Mouse (Mus musculus): ENCODE results near the gene Agtr1a.
A peak's percentile ranks its signal among the peaks of the same experiment; 100 is the strongest.

Gene Agtr1a

GRCm38 (mm10) chr13:30336148-30336801 lies at the start of gene Agtr1a:
Gene Agtr1a, plus strand, starts transcription at chr13:30336441.
- DNase-seq (ENCODE audit: low spot score in 2 of 2): peak; percentile 18 to 27

- DNase-seq (ENCODE audit: low spot score in 2 of 2): no peak
Measured at GRCm38 (mm10) chr13:30310221-30310620, 26.0 kb upstream of the Agtr1a start.

- no peak for DNase-seq (ENCODE audit: low spot score in 2 of 2)
Measured at GRCm38 (mm10) chr13:30324669-30325346, 11.4 kb upstream of the Agtr1a start.

GRCm38 (mm10) chr13:30331061-30331460 lies 5.2 kb upstream of the Agtr1a start:
- DNase-seq (ENCODE audit: low spot score in 2 of 2): no peak

GRCm38 (mm10) chr13:30331851-30332250 lies 4.4 kb upstream of the Agtr1a start:
- no peak for DNase-seq (ENCODE audit: low spot score in 2 of 2)

- DNase-seq (ENCODE audit: low spot score in 2 of 2): no peak
Measured at GRCm38 (mm10) chr13:30332581-30332980, 3.7 kb upstream of the Agtr1a start.

- DNase-seq (ENCODE audit: low spot score in 2 of 2): no peak
Measured at GRCm38 (mm10) chr13:30334667-30335066, 1.6 kb upstream of the Agtr1a start.

- DNase-seq (ENCODE audit: low spot score in 2 of 2): no peak
Measured at GRCm38 (mm10) chr13:30336913-30337312, 672 bp downstream of the Agtr1a start.

GRCm38 (mm10) chr13:30337646-30338045 lies 1.4 kb downstream of the Agtr1a start:
- DNase-seq (ENCODE audit: low spot score in 2 of 2): no peak

GRCm38 (mm10) chr13:30338576-30338975 lies 2.3 kb downstream of the Agtr1a start:
- DNase-seq (ENCODE audit: low spot score in 2 of 2): no peak

GRCm38 (mm10) chr13:30339927-30340326 lies 3.7 kb downstream of the Agtr1a start:
- DNase-seq (ENCODE audit: low spot score in 2 of 2): no peak

- no peak for DNase-seq (ENCODE audit: low spot score in 2 of 2)
Measured at GRCm38 (mm10) chr13:30341987-30342898, 6.0 kb downstream of the Agtr1a start.

- no peak for DNase-seq (ENCODE audit: low spot score in 2 of 2)
Measured at GRCm38 (mm10) chr13:30345427-30345913, 9.2 kb downstream of the Agtr1a start.

- DNase-seq (ENCODE audit: low spot score in 2 of 2): no peak
Measured at GRCm38 (mm10) chr13:30346881-30347280, 10.6 kb downstream of the Agtr1a start.

GRCm38 (mm10) chr13:30348306-30348705 lies 12.1 kb downstream of the Agtr1a start:
- no peak for DNase-seq (ENCODE audit: low spot score in 2 of 2)

GRCm38 (mm10) chr13:30351966-30352365 lies 15.7 kb downstream of the Agtr1a start:
- no peak for DNase-seq (ENCODE audit: low spot score in 2 of 2)

GRCm38 (mm10) chr13:30354991-30355580 lies 18.8 kb downstream of the Agtr1a start:
- DNase-seq (ENCODE audit: low spot score in 2 of 2): no peak

- no peak for DNase-seq (ENCODE audit: low spot score in 2 of 2)
Measured at GRCm38 (mm10) chr13:30355979-30356378, 19.7 kb downstream of the Agtr1a start.

- DNase-seq (ENCODE audit: low spot score in 2 of 2): no peak
Measured at GRCm38 (mm10) chr13:30358456-30359168, 22.4 kb downstream of the Agtr1a start.

- no peak for DNase-seq (ENCODE audit: low spot score in 2 of 2)
Measured at GRCm38 (mm10) chr13:30359886-30360285, 23.6 kb downstream of the Agtr1a start.

- DNase-seq (ENCODE audit: low spot score in 2 of 2): no peak
Measured at GRCm38 (mm10) chr13:30361002-30361401, 24.8 kb downstream of the Agtr1a start.
